Mouse (Mus musculus): ENCODE measurements around the gene Mfap4.

Mfap4 gene

GRCm38 (mm10) chr11:61483226-61483845, 1.9 kb upstream of the Mfap4 start:
- no peak for DNase-seq

GRCm38 (mm10) chr11:61484256-61484612, 997 bp upstream of the Mfap4 start:
- no peak for DNase-seq

- DNase-seq, result no peak
Measured at GRCm38 (mm10) chr11:61485541-61486457, 568 bp downstream of the Mfap4 start.

- peak; percentile 27 for DNase-seq
Measured at GRCm38 (mm10) chr11:61486458-61487219, 1.4 kb downstream of the Mfap4 start.

GRCm38 (mm10) chr11:61487401-61487800, 2.2 kb downstream of the Mfap4 start:
- DNase-seq, result peak; percentile 86

GRCm38 (mm10) chr11:61487936-61488335, 2.7 kb downstream of the Mfap4 start:
- DNase-seq, result no peak

- no peak for DNase-seq
Measured at GRCm38 (mm10) chr11:61489085-61489484, 3.9 kb downstream of the Mfap4 start.

- no peak for DNase-seq
Measured at GRCm38 (mm10) chr11:61489874-61490273, 4.6 kb downstream of the Mfap4 start.

GRCm38 (mm10) chr11:61490944-61491520, 5.8 kb downstream of the Mfap4 start:
- no peak for DNase-seq

GRCm38 (mm10) chr11:61492749-61493401, 7.6 kb downstream of the Mfap4 start:
- no peak for DNase-seq

GRCm38 (mm10) chr11:61493525-61494128, 8.4 kb downstream of the Mfap4 start:
- peak; percentile 62 for DNase-seq

- peak; percentile 99 for DNase-seq
Measured at GRCm38 (mm10) chr11:61494129-61494997, 9.1 kb downstream of the Mfap4 start, which contains the start of gene Mapk7. TSS of gene Mapk7 (minus strand) at chr11:61494406.

- DNase-seq, result no peak
Measured at GRCm38 (mm10) chr11:61495528-61495927, 10.3 kb downstream of the Mfap4 start.

- no peak for DNase-seq
Measured at GRCm38 (mm10) chr11:61497490-61497889, 12.3 kb downstream of the Mfap4 start.

- DNase-seq, result no peak
Measured at GRCm38 (mm10) chr11:61498736-61499504, 13.7 kb downstream of the Mfap4 start.

GRCm38 (mm10) chr11:61503933-61504332, 18.7 kb downstream of the Mfap4 start:
- DNase-seq, result peak; percentile 29

GRCm38 (mm10) chr11:61504713-61505257, 19.6 kb downstream of the Mfap4 start, which contains the start of gene B9d1:
TSS of gene B9d1 (plus strand) at chr11:61505144.
- peak; percentile 97 for DNase-seq

- peak; percentile 71 for DNase-seq
Measured at GRCm38 (mm10) chr11:61514953-61515352, 29.7 kb downstream of the Mfap4 start.

- no peak for DNase-seq
Measured at GRCm38 (mm10) chr11:61517971-61518370, 32.7 kb downstream of the Mfap4 start.

- DNase-seq, result no peak
Measured at GRCm38 (mm10) chr11:61518871-61519270, 33.6 kb downstream of the Mfap4 start.
